Mouse (Mus musculus) lung, postnatal 0 days (tissue): ENCODE measurements around the gene Ncf2.

Source experiments
- CTCF ChIP-seq: IDR thresholded peaks from 2 replicates; pipeline ENCODE4 v1.5.1; 2016; ENCODE audit warnings: antibody characterized with exemption, mild to moderate bottlenecking
- EP300 ChIP-seq: IDR thresholded peaks from 2 replicates; pipeline ENCODE4 v1.6.1; 2016; ENCODE audit warnings: antibody characterized with exemption, mild to moderate bottlenecking, control low read depth

DNA sequence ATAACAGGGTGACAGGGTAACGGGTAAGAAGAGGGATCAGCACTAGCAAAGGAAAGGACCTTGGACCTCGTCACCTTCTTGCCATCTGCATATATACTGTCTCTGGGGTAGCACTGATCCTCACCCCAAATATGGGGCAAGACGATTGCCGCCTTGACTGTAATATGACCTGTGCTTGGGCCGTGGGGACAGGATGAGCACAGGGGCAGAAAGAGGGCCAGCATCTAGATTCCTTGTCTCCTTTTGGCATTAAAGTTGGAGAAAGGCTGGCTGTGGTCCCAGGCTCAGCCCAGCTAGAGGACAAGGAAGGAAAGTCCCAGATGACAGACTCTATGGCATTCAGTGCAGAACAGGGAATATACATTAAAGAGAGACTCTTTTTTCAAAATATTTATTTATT lies 26.5 kb downstream of the Ncf2 start:
- TF ChIP-seq CTCF (no peak), EP300 (no peak)
